Comparison of ENCODE assay signal across 8 mouse cellular contexts in the genomic region with DNA sequence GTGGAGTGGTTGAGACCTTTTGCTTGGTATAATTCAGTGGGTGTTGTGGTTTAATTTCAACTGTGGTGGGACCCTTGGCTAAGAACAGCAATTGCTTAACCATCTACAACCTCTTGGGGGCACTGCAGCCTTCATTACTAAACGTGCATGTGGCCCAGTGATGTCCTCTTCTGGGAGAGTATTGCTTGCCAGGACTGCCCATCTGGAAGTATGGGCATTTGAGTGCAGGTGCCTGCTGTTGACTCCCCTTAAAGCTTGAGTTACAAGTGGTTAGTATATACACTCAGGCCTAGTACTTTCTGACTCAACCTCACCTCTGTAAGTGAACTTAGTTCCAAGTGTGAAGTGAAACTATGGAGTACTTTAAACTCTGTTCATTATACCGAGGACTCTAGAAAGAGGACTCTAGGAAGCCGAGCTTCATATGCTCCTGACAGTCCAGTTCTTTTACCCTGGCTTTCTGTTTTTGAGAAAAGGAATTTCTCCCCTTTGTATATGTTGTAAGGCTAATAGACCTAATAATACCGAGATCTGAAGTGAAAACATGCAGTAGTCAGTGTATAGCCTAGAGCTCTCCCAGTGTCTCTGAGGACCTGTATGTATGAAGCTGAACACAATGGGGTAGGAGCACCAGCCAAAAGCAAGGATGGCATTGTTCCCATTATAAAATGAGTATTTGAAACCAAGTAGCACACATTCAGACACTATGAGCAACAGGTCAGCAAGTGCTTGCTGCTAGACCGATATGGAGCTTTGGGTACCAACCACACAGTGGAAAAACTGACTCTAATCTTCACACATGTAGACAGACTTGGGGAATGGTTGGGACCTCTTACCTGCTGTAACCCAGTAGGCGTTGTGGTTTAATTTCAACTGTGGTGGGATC. TPM values are rescaled to one million over a fixed set of nuclear protein-coding genes. Genes with fewer than 3 reads are reported as not detected.
DNase-seq lines count a peak whose midpoint lies in the region; ATAC-seq and TF ChIP-seq lines count a peak whose summit lies in the region.

No protein-coding gene starts in this region.

- CTCF ChIA-PET in Patski (lab: Charles Lee): interaction anchor here (1.0 to 4.4 kb wide), 9 partner anchors 11 to 105 kb away, joined by 3 to 36 read pairs (median 6); no protein-coding TSS in a partner anchor

- peak; percentile 89 for TF ChIP-seq CTCF in Patski (IDR thresholded peaks at IDR 0.05)

- intact Hi-C loops in heart, postnatal 25 days (cut with DNase I): loop anchor here (5.0 kb wide), 1 partner anchor 79 kb away; no protein-coding TSS in a partner anchor

- WGBS in kidney, embryonic 14.5 days: 51% methylated on average over 6 of the region's 6 CpGs

- no peak overlapping the region for H3K9ac ChIP-seq in kidney, embryonic 14.5 days (ENCODE audit: low read depth, low read length)

- H3K27ac ChIP-seq in kidney, embryonic 14.5 days (ENCODE audit: low read depth, low read length): no peak overlapping the region

- no peak overlapping the region for H3K4me3 ChIP-seq in kidney, embryonic 14.5 days (ENCODE audit: low read length)

- POLR2A ChIA-PET in Patski (lab: Charles Lee): interaction anchor here (0.6 to 4.0 kb wide), 5 partner anchors 10 to 106 kb away, joined by 3 to 32 read pairs (median 6); partner anchors contain the start of gene Bri3bp

- H3K4me2 ChIP-seq in kidney, embryonic 14.5 days (replicated peaks; ENCODE audit: low read depth, low read length): no peak overlapping the region

- H3K4me1 ChIP-seq in kidney, embryonic 14.5 days (ENCODE audit: control insufficient read depth, insufficient read depth, low read length): no peaks in the 10 kb centered on the region

- in situ Hi-C loops in Patski (cut with MboI; ENCODE audit: low pct_unique_long_range_greater_than_20kb): no loop called here

- DNase-seq in heart, adult 11 months: peak; percentile 96
- no peak for DNase-seq in heart, postnatal 25 days (ENCODE audit: low spot score)
- no peak for DNase-seq in Patski (ENCODE audit: low read depth, low spot score)
- peak; percentile 58 to 61 for DNase-seq in cerebellum, postnatal 36 days
- DNase-seq in lung, adult 18-20 months: peak; percentile 50 to 70
- DNase-seq in retina, postnatal 7 days (ENCODE audit: low read depth, low spot score): peak; percentile 56

- ATAC-seq in Patski: peak; percentile 56
- peak; percentile 75 for ATAC-seq in granulocyte monocyte progenitor cell, adult 5-6 weeks (replicated peaks; ENCODE audit: poor library complexity, severe bottlenecking)
- peak; percentile 65 for ATAC-seq in kidney, embryonic 14.5 days (ENCODE audit: low FRiP score, low TSS enrichment)

- H3K9me3 ChIP-seq in kidney, embryonic 14.5 days (ENCODE audit: control insufficient read depth, low read length): no peaks in the 10 kb centered on the region

- peaks cover 27% of the 10 kb centered on the region for H3K36me3 ChIP-seq in kidney, embryonic 14.5 days (ENCODE audit: control insufficient read depth, insufficient read depth, low read length)

- no peaks in the 10 kb centered on the region for H3K27me3 ChIP-seq in Patski
- no peaks in the 10 kb centered on the region for H3K27me3 ChIP-seq in kidney, embryonic 14.5 days (ENCODE audit: control insufficient read depth, insufficient read depth, low read length)

RNA-seq across cellular contexts. Expression of gene Gm10382, which starts 6.2 kb away (rescaled TPM):
- total RNA-seq in heart, postnatal 25 days (2021): under 1 TPM in 1 of 2 experiments, not detected in 1; 0.22 TPM
- polyA plus RNA-seq in Patski (2021): 4.1 TPM
- total RNA-seq in granulocyte monocyte progenitor cell, adult 5-6 weeks (2014; fragmentation: Nextera tagmentation): 0.96 TPM in 1 of 2 replicates, not detected in the other
- 0.26 TPM in 1 of 2 replicates, not detected in the other for total RNA-seq in granulocyte monocyte progenitor cell, adult 5-6 weeks (2017)
- polyA plus RNA-seq in kidney, embryonic 14.5 days (2014; fragmentation: Nextera tagmentation; extraction: Ambion mirVana): 0.16 and 0.41 TPM in 2 replicates

RNA-seq across cellular contexts. Expression of gene Ubc, which starts 7.1 kb away (rescaled TPM):
- total RNA-seq in heart, postnatal 25 days (2021): 1,000 to 10,000 TPM in 1 of 2 experiments, 100 to 1,000 TPM in 1; 907 to 1,197 TPM
- polyA plus RNA-seq in Patski (2021): 1,637 TPM
- total RNA-seq in granulocyte monocyte progenitor cell, adult 5-6 weeks (2014; fragmentation: Nextera tagmentation): 126 and 139 TPM in 2 replicates
- total RNA-seq in granulocyte monocyte progenitor cell, adult 5-6 weeks (2017): 236 and 280 TPM in 2 replicates
- 715 and 1,051 TPM in 2 replicates for polyA plus RNA-seq in kidney, embryonic 14.5 days (2014; fragmentation: Nextera tagmentation; extraction: Ambion mirVana)

RNA-seq across cellular contexts. Expression of gene Scarb1, which starts 42.0 kb away (rescaled TPM):
- total RNA-seq in heart, postnatal 25 days (2021): 10 to 100 TPM; 29.6 to 35.2 TPM
- polyA plus RNA-seq in Patski (2021): 59.7 TPM
- 80.2 and 145 TPM in 2 replicates for total RNA-seq in granulocyte monocyte progenitor cell, adult 5-6 weeks (2014; fragmentation: Nextera tagmentation)
- total RNA-seq in granulocyte monocyte progenitor cell, adult 5-6 weeks (2017): 49.0 and 53.9 TPM in 2 replicates
- 34.8 and 48.8 TPM in 2 replicates for polyA plus RNA-seq in kidney, embryonic 14.5 days (2014; fragmentation: Nextera tagmentation; extraction: Ambion mirVana)

RNA-seq across cellular contexts. Expression of gene Dhx37, which starts 51.0 kb away (rescaled TPM):
- 10 to 100 TPM; 10.2 to 10.6 TPM for total RNA-seq in heart, postnatal 25 days (2021)
- polyA plus RNA-seq in Patski (2021): 42.0 TPM
- total RNA-seq in granulocyte monocyte progenitor cell, adult 5-6 weeks (2014; fragmentation: Nextera tagmentation): 16.8 and 25.8 TPM in 2 replicates
- 53.0 and 56.7 TPM in 2 replicates for total RNA-seq in granulocyte monocyte progenitor cell, adult 5-6 weeks (2017)
- polyA plus RNA-seq in kidney, embryonic 14.5 days (2014; fragmentation: Nextera tagmentation; extraction: Ambion mirVana): 7.7 and 14.4 TPM in 2 replicates

RNA-seq across cellular contexts. Expression of gene Bri3bp, which starts 58.5 kb away (rescaled TPM):
- total RNA-seq in heart, postnatal 25 days (2021): 10 to 100 TPM; 49.0 to 57.6 TPM
- polyA plus RNA-seq in Patski (2021): 83.7 TPM
- 43.5 and 68.5 TPM in 2 replicates for total RNA-seq in granulocyte monocyte progenitor cell, adult 5-6 weeks (2014; fragmentation: Nextera tagmentation)
- total RNA-seq in granulocyte monocyte progenitor cell, adult 5-6 weeks (2017): 24.4 and 25.4 TPM in 2 replicates
- polyA plus RNA-seq in kidney, embryonic 14.5 days (2014; fragmentation: Nextera tagmentation; extraction: Ambion mirVana): 29.6 and 39.8 TPM in 2 replicates

Comparison
In these comparisons a context has a peak if more than half of its experiments do, and no peak if none do; other contexts are left out.
1. DNase-seq: peak in heart, adult 11 months (single experiment), cerebellum, postnatal 36 days (2 of 2), lung, adult 18-20 months (2 of 2) and retina, postnatal 7 days (single experiment); none in heart, postnatal 25 days (single experiment) and Patski (single experiment).
2. Peak in every context shown above with its lines, with median percentiles within 50 percentile points of each other: ATAC-seq.